Mouse (Mus musculus) skeletal muscle tissue, postnatal 0 days (tissue): ENCODE measurements around the gene Mrps22. TPM values are rescaled to one million over a fixed set of nuclear protein-coding genes. Genes with fewer than 3 reads are reported as not detected.

Experiments used
- polyA plus RNA-seq: library from polyadenylated mRNA; unstranded; fragments of >200 nt; fragmentation: Nextera tagmentation; extraction: Ambion mirVana; gene quantifications from 2 replicates; pipeline ENCODE4 v1.2.1, GENCODE M21; 2015

Mrps22 gene
- polyA plus RNA-seq: 47.5 and 53.5 TPM in 2 replicates

GRCm38 (mm10) chr9:98601156-98601836, at the start of gene Mrps22:
TSS of gene Mrps22 (minus strand) at chr9:98601660.

GRCm38 (mm10) chr9:98563137-98564126, 38.0 kb downstream of the Mrps22 start, which contains the start of gene Copb2:
TSS of gene Copb2 (plus strand) at chr9:98563721.

Other genes with a start within 250 kb of the Mrps22 start
- gene Rbp1, start 178.7 kb downstream of the Mrps22 start, polyA plus RNA-seq: 18.3 and 20.6 TPM in 2 replicates
- 0.26 and 7.0 TPM in 2 replicates for gene Rbp2, start 115.5 kb downstream of the Mrps22 start, polyA plus RNA-seq
- gene Copb2, start 37.9 kb downstream of the Mrps22 start, polyA plus RNA-seq: 72.8 and 84.2 TPM in 2 replicates
- gene Prr23a1, start 240.8 kb upstream of the Mrps22 start, polyA plus RNA-seq: not detected in 2 replicates